ENCODE assay signal across 14 mouse cellular contexts in the genomic region with DNA sequence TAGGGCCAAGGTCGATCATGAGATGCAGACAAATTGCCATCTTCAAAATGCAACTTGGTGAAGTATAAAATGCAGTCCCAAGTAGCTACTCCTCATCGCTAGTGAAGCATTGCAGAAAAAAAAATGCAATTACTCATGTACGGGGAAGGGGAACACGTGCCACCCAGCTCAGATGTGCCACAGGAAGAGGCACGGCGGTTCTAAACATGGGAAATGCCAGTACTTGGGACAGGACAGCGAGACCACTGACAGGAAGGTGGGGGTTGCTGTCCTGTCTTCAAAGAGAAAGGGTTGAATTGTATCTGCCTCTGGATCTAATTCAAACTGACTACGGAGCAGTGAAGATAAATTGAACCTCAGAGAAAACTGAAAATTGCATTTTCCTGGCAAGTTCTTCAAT.
DNase-seq lines count a peak whose midpoint lies in the region; ATAC-seq and TF ChIP-seq lines count a peak whose summit lies in the region.
"Had no signal": no experiment of that assay in that cellular context is flagged by ENCODE, and none has a peak within 500 bp of the region (broad histone marks: within the 10 kb centered on the region; RNA-seq: fewer than 3 reads in every experiment).

No protein-coding gene starts in this region.

- ATAC-seq in common myeloid progenitor, adult 5-6 weeks (replicated peaks; ENCODE audit: low read depth, poor library complexity, severe bottlenecking) = peak; percentile 62
- peak; percentile 65 for ATAC-seq in megakaryocyte progenitor cell, adult 5-6 weeks (replicated peaks; ENCODE audit: poor library complexity)
- no peak for ATAC-seq in forebrain, embryonic 12.5 days (ENCODE audit: low FRiP score)
- ATAC-seq: midbrain, embryonic 15.5 days had no signal

- no peak for TF ChIP-seq POLR2A in lung, adult 2 months (IDR thresholded peaks at IDR 0.05; ENCODE audit: borderline replicate concordance, extremely low read depth, low read depth, low read length)

- H3K9me3 ChIP-seq in forebrain, embryonic 12.5 days = no peaks in the 10 kb centered on the region
- H3K9me3 ChIP-seq: embryonic facial prominence, embryonic 13.5 days; forebrain, embryonic 10.5 days; liver, embryonic 15.5 days; midbrain, embryonic 15.5 days had no signal

- H3K36me3 ChIP-seq in forebrain, embryonic 12.5 days (replicated peaks) = no peaks in the 10 kb centered on the region
- H3K36me3 ChIP-seq: embryonic facial prominence, embryonic 13.5 days; forebrain, embryonic 10.5 days; liver, embryonic 15.5 days; midbrain, embryonic 15.5 days had no signal

- H3K27me3 ChIP-seq in forebrain, embryonic 12.5 days = no peaks in the 10 kb centered on the region
- H3K27me3 ChIP-seq: embryonic facial prominence, embryonic 13.5 days; liver, embryonic 15.5 days; midbrain, embryonic 15.5 days had no signal

- no peak overlapping the region for H3K9ac ChIP-seq in forebrain, embryonic 12.5 days
- H3K9ac ChIP-seq: embryonic facial prominence, embryonic 13.5 days; liver, embryonic 15.5 days; midbrain, embryonic 15.5 days had no signal

- H3K27ac ChIP-seq in forebrain, embryonic 12.5 days = no peak overlapping the region
- H3K27ac ChIP-seq: embryonic facial prominence, embryonic 13.5 days; forebrain, embryonic 10.5 days; heart, adult 2 months; liver, embryonic 15.5 days; midbrain, embryonic 15.5 days had no signal

- TF ChIP-seq CTCF in lung, adult 2 months (IDR thresholded peaks at IDR 0.05; ENCODE audit: insufficient read depth, low read length) = no peak

- H3K4me3 ChIP-seq in lung, adult 2 months (replicated peaks; ENCODE audit: extremely low read depth, low read depth, low read length) = no peak overlapping the region
- no peak overlapping the region for H3K4me3 ChIP-seq in forebrain, embryonic 12.5 days (replicated peaks)
- H3K4me3 ChIP-seq: embryonic facial prominence, embryonic 13.5 days; forebrain, embryonic 10.5 days; heart, adult 2 months; liver, embryonic 15.5 days; midbrain, embryonic 15.5 days had no signal

- no peak overlapping the region for H3K4me2 ChIP-seq in forebrain, embryonic 12.5 days
- H3K4me2 ChIP-seq: embryonic facial prominence, embryonic 13.5 days; liver, embryonic 15.5 days; midbrain, embryonic 15.5 days had no signal

- H3K4me1 ChIP-seq in lung, adult 2 months (ENCODE audit: control insufficient read depth, insufficient read depth, low read length) = peaks cover 4% of the 10 kb centered on the region
- H3K4me1 ChIP-seq in forebrain, embryonic 12.5 days = no peaks in the 10 kb centered on the region
- H3K4me1 ChIP-seq: liver, embryonic 15.5 days; midbrain, embryonic 15.5 days had no signal

- peak; percentile 12 for DNase-seq in lung, postnatal 10 days
- no peak for DNase-seq in lung, adult 2 months
- no peak for DNase-seq in cerebellum, adult 8-10 months
- no peak for DNase-seq in kidney, postnatal 25 days
- DNase-seq: cerebellum, postnatal 36 days; heart, adult 2 months; kidney, postnatal 14 days had no signal

- WGBS in lung, adult 2 months = 30% methylated on average over 8 of the region's 8 CpGs
- WGBS in forebrain, embryonic 12.5 days = 88% methylated on average over 8 of the region's 8 CpGs
